Mouse (Mus musculus) midbrain, embryonic 14.5 days (tissue): ENCODE measurements at regions not wholly inside any gene's neighbourhood (a gene's known extent, or its start where the extent isn't known, plus 50 kb on each side); places are given as distances from the start of the nearest gene placed in this dataset.
A peak's percentile ranks its signal among the peaks of the same experiment; 100 is the strongest.

Experiments
- ATAC-seq: fragments of 200-750 bp; cut with Nextera tagmentation; 2 replicates; pipeline ENCODE4 v1.8.0; 2017; ENCODE audit warnings: moderate number of reproducible peaks, moderate library complexity; ENCODE audit not compliant: low FRiP score, low TSS enrichment
- DNase-seq: peaks from one replicate; pipeline ENCODE4 v3.0.0-alpha.2; 2015
- H3K27ac ChIP-seq: fragments of 300-500 bp; sonication (generic); replicated peaks from 2 replicates; pipeline ENCODE4 v1.5.1; 2014; ENCODE audit warnings: mild to moderate bottlenecking, low read depth, low read length, moderate library complexity
- H3K27me3 ChIP-seq: fragments of 300-500 bp; sonication (generic); 2 replicates; pipeline ENCODE4 v1.6.1; 2014; ENCODE audit warnings: low read length, control low read depth, mixed read lengths; ENCODE audit not compliant: control insufficient read depth, insufficient read depth
- H3K36me3 ChIP-seq: fragments of 300-500 bp; sonication (generic); 2 replicates; pipeline ENCODE4 v1.6.1; 2014; ENCODE audit warnings: low read length, control low read depth; ENCODE audit not compliant: control insufficient read depth, insufficient read depth
- H3K4me1 ChIP-seq: fragments of 300-500 bp; sonication (generic); 2 replicates; pipeline ENCODE4 v1.6.1; 2014; ENCODE audit warnings: mild to moderate bottlenecking, antibody characterized with exemption, low read length, control low read depth; ENCODE audit not compliant: control insufficient read depth, insufficient read depth
- H3K4me2 ChIP-seq: fragments of 300-500 bp; sonication (generic); 2 replicates; pipeline ENCODE4 v1.6.1; 2014; ENCODE audit warnings: mild to moderate bottlenecking, low read length, moderate library complexity
- H3K4me3 ChIP-seq: fragments of 300-500 bp; sonication (generic); replicated peaks from 2 replicates; pipeline ENCODE4 v1.5.1; 2014; ENCODE audit warnings: low read depth, low read length
- H3K9ac ChIP-seq: fragments of 300-500 bp; sonication (generic); replicated peaks from 2 replicates; pipeline ENCODE4 v1.6.1; 2014; ENCODE audit warnings: mild to moderate bottlenecking, low read length, moderate library complexity
- H3K9me3 ChIP-seq: fragments of 300-500 bp; sonication (generic); 2 replicates; pipeline ENCODE4 v1.6.1; 2016; ENCODE audit warnings: low read length, control low read depth, mixed read lengths; ENCODE audit not compliant: control insufficient read depth
- WGBS: fragments of 180-500 bp; shearing (Covaris S2); extraction: QIAGEN DNeasy Blood & Tissue Kit; methylation state at CpG from one replicate; pipeline ENCODE4 v1.1.7; 2014; 5-methylcytosine and 5-hydroxymethylcytosine counted together

- H3K4me2 ChIP-seq: no peak overlapping the region
- H3K27ac ChIP-seq: no peak overlapping the region
- DNase-seq: no peak
- H3K36me3 ChIP-seq: no peaks in the 10 kb centered on the region
- H3K4me3 ChIP-seq: no peak overlapping the region
- no peaks in the 10 kb centered on the region for H3K9me3 ChIP-seq
- WGBS: 92% methylated on average over 2 of the region's 2 CpGs
- H3K27me3 ChIP-seq: no peaks in the 10 kb centered on the region
- no peak for ATAC-seq
- no peaks in the 10 kb centered on the region for H3K4me1 ChIP-seq
- H3K9ac ChIP-seq: no peak overlapping the region
Measured at GRCm38 (mm10) chr3:70535084-70535483, 527.7 kb downstream of the Otol1 start.

GRCm38 (mm10) chr3:70543911-70544310 is 536.5 kb downstream of the Otol1 start:
- Histone ChIP-seq H3K36me3 (no peaks in the 10 kb centered on the region), H3K9ac (no peak overlapping the region), H3K9me3 (no peaks in the 10 kb centered on the region), H3K27me3 (no peaks in the 10 kb centered on the region), H3K4me2 (no peak overlapping the region), H3K4me1 (no peaks in the 10 kb centered on the region), H3K4me3 (no peak overlapping the region), H3K27ac (no peak overlapping the region)
- ATAC-seq (no peak), DNase-seq (no peak)
- 75% methylated on average over 1 of the region's 1 CpGs for WGBS

- ATAC-seq (no peak), DNase-seq (no peak)
- Histone ChIP-seq H3K27me3 (no peaks in the 10 kb centered on the region), H3K4me3 (no peak overlapping the region), H3K9ac (no peak overlapping the region), H3K9me3 (no peaks in the 10 kb centered on the region), H3K36me3 (no peaks in the 10 kb centered on the region), H3K4me1 (no peaks in the 10 kb centered on the region), H3K4me2 (no peak overlapping the region), H3K27ac (no peak overlapping the region)
- 88% methylated on average over 4 of the region's 4 CpGs for WGBS
Measured at GRCm38 (mm10) chr3:70557821-70558220, 550.4 kb downstream of the Otol1 start.

- ATAC-seq: no peak
- no peak overlapping the region for H3K27ac ChIP-seq
- no peaks in the 10 kb centered on the region for H3K36me3 ChIP-seq
- 89% methylated on average over 3 of the region's 3 CpGs for WGBS
- no peaks in the 10 kb centered on the region for H3K27me3 ChIP-seq
- no peak for DNase-seq
- no peaks in the 10 kb centered on the region for H3K4me1 ChIP-seq
- H3K9me3 ChIP-seq: no peaks in the 10 kb centered on the region
- no peak overlapping the region for H3K9ac ChIP-seq
- H3K4me3 ChIP-seq: no peak overlapping the region
- H3K4me2 ChIP-seq: no peak overlapping the region
Measured at GRCm38 (mm10) chr3:70566140-70566857, 558.9 kb downstream of the Otol1 start.

- no peak for ATAC-seq
- Histone ChIP-seq H3K9ac (no peak overlapping the region), H3K27me3 (no peaks in the 10 kb centered on the region), H3K27ac (no peak overlapping the region), H3K4me3 (no peak overlapping the region), H3K9me3 (no peaks in the 10 kb centered on the region), H3K4me1 (no peaks in the 10 kb centered on the region), H3K4me2 (no peak overlapping the region), H3K36me3 (no peaks in the 10 kb centered on the region)
- peak; percentile 4 for DNase-seq
- 36% methylated on average over 4 of the region's 4 CpGs for WGBS
Measured at GRCm38 (mm10) chr3:70594785-70595184, 587.4 kb downstream of the Otol1 start.
